Mouse (Mus musculus): Measurements from ENCODE around the gene Sox30.

Gene Sox30

DNA sequence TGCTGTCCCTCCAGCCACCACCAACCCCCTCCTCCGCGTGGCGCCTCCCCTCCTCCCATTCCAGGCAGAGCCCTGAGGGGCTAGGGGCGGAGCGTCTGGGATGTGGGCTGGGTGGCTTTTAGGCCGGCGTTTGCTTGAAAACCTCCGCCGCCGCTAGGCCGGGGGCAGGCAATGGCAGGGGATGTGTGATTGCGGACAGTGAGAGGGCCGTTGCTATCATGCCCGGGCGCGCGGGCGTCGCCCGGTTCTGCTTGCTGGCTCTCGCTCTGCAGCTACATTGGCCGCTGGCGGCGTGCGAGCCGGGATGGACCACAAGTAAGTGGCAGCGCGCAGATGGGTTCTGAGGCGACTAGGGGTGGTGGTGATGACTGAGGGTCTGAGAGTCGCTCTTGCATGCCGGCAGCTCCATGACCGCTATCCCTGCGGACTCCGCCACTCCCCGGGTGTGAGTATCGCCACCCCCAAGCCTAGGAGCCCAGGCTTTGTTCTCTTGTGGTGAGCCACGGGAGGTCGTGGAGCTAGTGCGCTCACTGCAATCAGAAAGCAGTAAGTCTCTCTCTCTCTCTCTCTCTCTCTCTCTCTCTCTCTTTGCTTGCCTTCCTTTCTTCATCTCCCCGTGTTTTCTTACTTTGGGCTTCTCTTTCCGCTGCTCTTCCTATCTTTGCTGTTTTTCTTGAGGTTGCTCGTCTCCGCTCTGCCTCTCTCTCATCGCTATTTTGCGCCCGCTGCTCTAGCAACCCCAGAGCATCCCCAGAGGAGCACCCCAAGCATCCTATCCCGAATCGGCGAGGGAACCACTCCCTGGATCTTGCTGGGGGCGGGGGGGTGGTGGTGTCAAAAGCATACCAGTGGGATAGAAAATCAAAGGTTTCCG, 76.0 kb downstream of the Sox30 start, which contains the start of gene Adam19:
Gene Adam19, plus strand, starts transcription at position 97 of the 874 bp plus-strand sequence.
- DNase-seq (ENCODE audit: low spot score in 2 of 2) = peak; percentile 43 to 55

DNA sequence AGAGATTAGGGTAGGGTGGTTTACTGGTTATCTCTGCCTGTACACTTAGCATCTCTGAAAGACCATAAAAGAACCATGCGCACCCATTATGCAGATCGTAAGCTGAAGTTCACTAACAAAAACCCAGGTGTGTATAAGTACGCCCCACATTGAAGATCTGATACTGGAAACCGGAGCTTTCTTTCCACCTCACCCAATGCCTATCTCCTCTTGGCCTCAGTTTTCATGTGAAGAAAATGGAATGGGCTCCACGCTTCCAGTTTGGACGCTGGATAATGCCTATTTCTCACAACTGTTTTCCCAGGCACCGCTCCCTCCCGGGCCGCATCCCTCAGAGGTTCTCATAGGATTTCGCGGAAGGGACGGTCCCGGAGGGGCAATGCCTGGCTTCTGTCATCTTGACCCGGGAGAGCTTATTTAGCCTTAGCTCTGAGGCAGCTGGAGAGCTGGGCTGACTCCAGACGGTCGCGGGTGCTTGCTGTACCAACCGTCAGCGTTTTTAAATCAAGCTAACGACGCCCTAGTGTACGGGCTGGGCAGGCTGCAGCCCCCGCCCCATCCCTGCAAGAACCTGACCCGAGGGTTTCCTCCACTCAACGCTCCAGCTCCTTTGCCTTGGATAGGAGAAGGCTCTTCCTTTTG, 76.8 kb downstream of the Sox30 start:
- DNase-seq (ENCODE audit: low spot score in 2 of 2) = peak in 1 of 2 experiments; percentile 25

DNA sequence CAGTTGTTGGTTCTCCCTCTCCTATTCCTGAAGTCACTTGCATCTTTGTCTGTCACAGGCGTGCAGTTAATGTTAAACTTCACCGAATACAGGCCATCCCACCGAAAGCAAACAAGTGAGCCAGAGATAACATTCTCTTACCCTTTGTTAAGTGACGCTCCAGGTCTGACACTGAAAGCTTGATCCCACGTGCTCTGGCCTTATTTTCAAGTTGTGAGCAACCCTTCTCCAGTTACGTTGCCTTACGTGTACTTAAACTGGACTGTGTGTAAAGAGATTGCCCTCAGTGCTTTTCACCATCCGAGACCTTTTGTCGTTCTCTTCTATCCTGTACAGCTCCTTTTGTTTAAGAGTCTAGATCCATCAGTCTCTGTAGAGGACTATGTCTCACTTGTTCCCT, 77.9 kb downstream of the Sox30 start:
- no peak for DNase-seq (ENCODE audit: low spot score in 2 of 2)

DNA sequence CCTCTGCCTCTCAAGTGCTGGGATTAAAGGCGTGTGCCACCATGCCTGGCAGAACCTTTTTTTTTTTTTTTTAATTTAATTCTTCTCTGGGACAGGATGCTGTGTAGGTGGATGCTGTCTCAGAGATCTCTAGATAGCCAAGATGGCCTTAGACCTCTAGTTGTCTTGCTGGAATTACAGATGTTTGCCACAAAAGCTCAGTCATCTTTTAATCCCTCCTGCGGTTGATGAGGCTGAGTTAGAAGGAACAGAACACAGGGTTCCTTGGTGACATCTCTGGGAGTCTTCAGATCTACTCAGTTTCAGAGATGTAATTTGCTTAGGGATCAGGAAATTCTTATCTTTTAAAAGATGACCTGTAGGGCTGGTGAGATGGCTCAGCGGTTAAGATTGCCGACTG, 78.8 kb downstream of the Sox30 start:
- DNase-seq (ENCODE audit: low spot score in 2 of 2) = no peak

DNA sequence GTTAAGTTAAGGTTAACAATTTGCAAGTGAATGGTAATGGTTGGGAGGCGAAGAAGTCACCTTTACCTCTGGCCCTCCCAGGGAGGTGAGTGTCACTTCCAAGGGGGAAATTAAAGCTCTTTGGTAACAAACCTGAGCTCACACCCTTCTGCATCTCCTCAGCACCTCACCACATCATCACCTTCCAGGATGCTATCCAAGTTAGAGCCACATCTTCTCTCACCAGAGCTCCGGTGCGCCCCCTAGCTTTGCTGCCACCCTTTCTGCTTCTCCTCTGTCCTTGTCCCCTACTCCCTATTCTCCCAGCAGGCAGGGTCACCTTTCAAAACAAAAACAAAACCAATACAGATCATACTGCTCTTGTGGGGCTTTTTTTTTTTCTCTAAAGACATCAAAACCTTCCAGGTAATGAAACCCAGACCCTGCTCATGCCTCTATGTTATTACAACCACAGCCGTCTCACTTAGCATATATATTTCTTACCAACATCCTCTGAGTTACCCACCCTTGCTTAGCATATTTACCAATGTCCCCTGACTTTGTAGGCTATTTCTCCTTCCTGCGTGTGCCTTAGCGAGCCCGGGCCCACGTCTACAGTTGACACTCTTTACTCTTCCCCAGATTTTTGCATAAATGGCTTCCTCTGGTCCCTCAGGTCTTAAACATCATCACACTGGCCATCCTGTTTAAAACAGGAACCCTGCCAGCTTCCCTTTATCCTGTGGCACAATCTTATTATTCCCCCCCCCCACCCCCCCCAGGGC, 80.0 kb downstream of the Sox30 start:
- DNase-seq (ENCODE audit: low spot score in 2 of 2) = no peak

DNA sequence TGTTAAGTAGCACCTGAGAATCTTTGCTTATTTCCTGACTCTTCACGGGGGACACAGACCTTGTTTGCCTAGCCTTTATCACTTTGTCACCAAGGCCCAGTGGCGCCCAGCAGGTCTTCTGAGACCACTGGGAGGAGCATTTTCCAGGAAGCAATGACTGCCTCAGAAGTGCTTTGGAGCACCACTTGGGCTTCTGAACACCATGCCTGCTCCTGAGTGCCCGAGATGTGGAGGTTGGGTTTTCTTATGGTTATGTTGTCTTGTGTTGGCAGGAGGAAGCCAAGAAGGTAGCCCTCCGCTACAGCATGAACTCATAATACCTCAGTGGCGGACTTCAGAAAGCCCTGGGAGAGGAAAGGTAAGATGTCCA, 80.5 kb downstream of the Sox30 start:
- no peak for DNase-seq (ENCODE audit: low spot score in 2 of 2)

DNA sequence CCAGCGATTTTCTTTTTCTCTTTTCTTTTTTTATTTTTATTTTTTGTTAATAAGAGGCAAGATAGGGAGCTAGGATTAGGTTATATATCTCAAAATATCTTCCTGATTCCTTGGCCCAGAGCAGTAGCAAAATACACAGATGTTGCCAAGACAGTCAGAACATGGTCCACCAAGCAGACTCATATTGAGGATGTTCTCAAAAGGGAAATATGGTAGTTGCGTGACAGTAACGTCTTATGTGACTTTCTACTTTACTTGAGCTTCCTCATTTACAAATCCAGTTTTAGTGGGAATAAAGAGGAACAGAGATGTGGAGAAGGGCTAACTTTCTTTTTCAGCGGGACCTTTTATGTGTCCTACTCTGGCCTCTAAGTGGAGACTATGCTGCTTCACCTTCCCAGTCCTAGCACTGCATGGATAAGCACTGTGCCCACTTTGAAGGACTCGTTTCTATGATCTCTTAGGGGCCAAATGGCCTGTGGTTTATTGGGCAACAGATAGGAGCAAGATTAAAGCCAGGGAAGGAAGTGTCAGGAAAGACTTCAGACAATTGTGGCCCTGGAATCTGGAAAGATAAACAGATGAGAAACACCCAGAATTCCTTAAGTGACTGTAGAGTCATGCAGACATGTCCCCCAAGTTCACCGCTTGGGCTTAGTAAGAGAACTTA, 81.8 kb downstream of the Sox30 start:
- no peak for DNase-seq (ENCODE audit: low spot score in 2 of 2)

DNA sequence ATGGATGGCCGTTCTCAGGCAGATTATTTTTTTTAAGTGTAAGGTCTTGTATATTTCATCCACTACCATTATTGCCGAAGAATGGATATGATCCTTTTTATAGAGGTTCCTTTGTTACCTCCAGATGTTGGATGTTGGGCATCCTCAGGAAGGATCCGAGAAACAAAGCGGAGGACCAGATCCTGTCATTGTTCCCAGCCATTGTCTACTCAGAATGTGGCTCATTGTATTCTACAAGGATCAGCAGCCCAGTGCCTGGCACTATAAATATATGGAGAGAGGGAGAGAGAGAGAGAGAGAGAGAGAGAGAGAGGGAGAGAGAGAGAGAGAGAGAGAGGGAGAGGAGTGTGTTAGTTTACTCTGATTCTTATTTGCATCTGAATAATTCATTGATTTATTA, 82.5 kb downstream of the Sox30 start:
- no peak for DNase-seq (ENCODE audit: low spot score in 2 of 2)

DNA sequence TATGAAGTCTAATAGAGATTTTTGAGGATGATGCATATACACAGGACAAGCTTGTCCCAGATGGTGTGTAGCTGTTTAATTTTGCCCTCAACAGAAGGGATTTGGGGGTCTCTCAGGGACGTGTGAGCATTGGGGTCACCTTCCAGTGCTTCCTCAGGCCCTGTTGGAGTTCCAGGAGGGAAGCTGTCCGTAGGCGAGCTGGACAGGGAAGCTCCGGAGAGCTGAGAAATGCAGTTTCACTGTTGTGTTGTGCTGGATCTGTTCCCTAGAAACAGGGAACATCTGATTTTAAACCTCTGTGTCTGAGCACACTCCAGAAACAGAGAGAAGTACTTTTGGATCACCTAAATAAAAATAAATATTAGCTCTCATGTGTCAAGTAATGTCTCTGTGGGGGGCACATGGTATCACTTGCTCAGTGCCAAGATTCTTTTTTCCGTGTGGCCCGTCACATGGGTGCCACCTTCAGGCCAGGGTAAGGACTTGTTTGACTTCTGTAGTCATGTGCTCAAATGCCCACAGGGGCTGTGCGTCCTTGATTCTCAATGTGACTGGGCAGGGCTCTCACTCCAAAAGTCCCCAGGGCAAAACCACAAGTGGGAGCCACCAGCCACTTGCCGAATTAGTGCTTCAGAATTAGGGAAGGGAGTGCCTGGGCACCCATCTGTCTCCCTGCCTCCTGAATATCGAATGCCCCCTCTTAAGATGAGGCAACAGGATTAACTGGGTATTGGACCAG, 83.1 kb downstream of the Sox30 start:
- no peak for DNase-seq (ENCODE audit: low spot score in 2 of 2)

DNA sequence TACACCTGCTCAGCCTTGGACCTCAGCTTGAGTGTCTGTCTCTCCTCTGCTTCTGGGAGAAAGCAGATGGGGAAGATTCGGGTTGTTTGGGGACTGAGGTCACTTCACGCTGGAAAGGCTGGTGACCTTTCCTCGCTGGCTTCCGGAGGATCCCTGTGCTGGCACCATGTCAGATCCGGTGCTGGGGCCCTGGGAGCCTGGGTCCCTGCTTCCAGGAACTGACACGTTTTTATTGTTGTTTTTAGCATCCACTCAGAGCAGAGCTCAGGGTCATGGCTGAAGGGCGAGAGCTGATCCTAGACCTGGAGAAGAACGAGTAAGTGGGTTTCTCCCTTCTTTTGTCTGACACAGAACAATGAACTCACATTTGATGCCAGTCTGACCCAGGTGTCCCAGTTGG, 84.7 kb downstream of the Sox30 start:
- no peak for DNase-seq (ENCODE audit: low spot score in 2 of 2)

DNA sequence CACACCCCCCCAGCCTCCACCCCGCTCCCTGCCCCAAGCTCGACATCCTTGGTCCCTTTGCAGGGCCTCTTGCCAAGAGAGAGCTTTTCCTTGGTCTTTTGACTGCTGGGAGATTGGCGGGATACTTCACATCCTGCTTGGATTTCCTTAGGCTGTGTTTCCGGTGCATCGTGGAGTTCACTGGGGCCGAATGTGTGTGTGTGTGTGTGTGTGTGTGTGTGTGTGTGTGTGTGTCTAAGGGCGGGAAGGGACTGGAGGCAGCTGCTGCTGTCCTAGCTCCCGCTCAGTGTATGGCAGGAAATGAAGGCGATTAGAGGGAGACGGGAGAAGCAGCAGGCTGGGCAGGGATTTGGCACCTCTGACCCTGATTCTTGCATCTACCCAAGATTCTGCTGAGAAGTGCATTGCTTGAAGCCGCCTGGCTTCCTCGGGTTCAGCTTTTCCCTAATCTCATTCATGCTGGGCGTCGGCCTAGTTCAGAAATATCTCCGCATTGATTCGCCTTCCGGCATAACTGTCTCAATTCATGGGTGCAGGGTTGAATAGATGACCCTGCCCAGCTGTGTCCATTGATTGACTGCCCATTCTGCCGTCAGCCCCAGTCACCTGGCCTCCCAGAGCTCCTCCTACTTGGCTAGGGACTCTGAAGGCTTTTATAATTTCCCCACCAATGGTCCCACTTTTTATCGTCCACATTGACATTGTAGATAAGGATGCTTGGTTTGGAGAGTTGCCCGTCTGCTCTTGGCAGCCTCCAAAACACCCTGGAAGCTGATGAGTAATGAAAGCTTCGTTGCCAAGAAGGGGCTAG, 85.3 kb downstream of the Sox30 start:
- DNase-seq (ENCODE audit: low spot score in 2 of 2) = peak; percentile 52
